Mouse (Mus musculus): ENCODE measurements at regions not wholly inside any gene's neighbourhood (a gene's known extent, or its start where the extent isn't known, plus 50 kb on each side); places are given as distances from the start of the nearest gene placed in this dataset.

GRCm38 (mm10) chr13:91274131-91274530 is 50.4 kb upstream of the Atg10 start:
- peak; percentile 49 to 56 for DNase-seq (ENCODE audit: low spot score in 2 of 2)

GRCm38 (mm10) chr13:91274615-91275014 is 50.8 kb upstream of the Atg10 start:
- DNase-seq (ENCODE audit: low spot score in 2 of 2): peak in 1 of 2 experiments; percentile 10

- no peak for DNase-seq (ENCODE audit: low spot score in 2 of 2)
These were observed 55.7 kb upstream of the Atg10 start for GRCm38 (mm10) chr13:91279487-91279886.

- no peak for DNase-seq (ENCODE audit: low spot score in 2 of 2)
These were observed 71.9 kb upstream of the Atg10 start for GRCm38 (mm10) chr13:91295552-91296170.

- no peak for DNase-seq (ENCODE audit: low spot score in 2 of 2)
These were observed 72.9 kb upstream of the Atg10 start for GRCm38 (mm10) chr13:91296521-91297160.

- DNase-seq (ENCODE audit: low spot score in 2 of 2): no peak
These were observed 78.1 kb upstream of the Atg10 start for GRCm38 (mm10) chr13:91301849-91302248.

GRCm38 (mm10) chr13:91305697-91306405 is 82.1 kb upstream of the Atg10 start:
- DNase-seq (ENCODE audit: low spot score in 2 of 2): peak in 1 of 2 experiments; percentile 13

GRCm38 (mm10) chr13:91306545-91306944 is 82.8 kb upstream of the Atg10 start:
- no peak for DNase-seq (ENCODE audit: low spot score in 2 of 2)

- DNase-seq (ENCODE audit: low spot score in 2 of 2): no peak
These were observed 89.3 kb upstream of the Atg10 start for GRCm38 (mm10) chr13:91312905-91313571.

- no peak for DNase-seq (ENCODE audit: low spot score in 2 of 2)
These were observed 98.6 kb upstream of the Atg10 start for GRCm38 (mm10) chr13:91322331-91322730.

- no peak for DNase-seq (ENCODE audit: low spot score in 2 of 2)
These were observed 103.1 kb upstream of the Atg10 start for GRCm38 (mm10) chr13:91326834-91327233.

- no peak for DNase-seq (ENCODE audit: low spot score in 2 of 2)
These were observed 110.5 kb upstream of the Atg10 start for GRCm38 (mm10) chr13:91334283-91334682.

- DNase-seq (ENCODE audit: low spot score in 2 of 2): no peak
These were observed 115.9 kb upstream of the Ssbp2 start for GRCm38 (mm10) chr13:91344139-91344538.

- DNase-seq (ENCODE audit: low spot score in 2 of 2): no peak
These were observed 111.5 kb upstream of the Ssbp2 start for GRCm38 (mm10) chr13:91348489-91349083.

GRCm38 (mm10) chr13:91352311-91352710 is 107.8 kb upstream of the Ssbp2 start:
- no peak for DNase-seq (ENCODE audit: low spot score in 2 of 2)

- no peak for DNase-seq (ENCODE audit: low spot score in 2 of 2)
These were observed 103.6 kb upstream of the Ssbp2 start for GRCm38 (mm10) chr13:91356516-91356915.

- DNase-seq (ENCODE audit: low spot score in 2 of 2): no peak
These were observed 100.0 kb upstream of the Ssbp2 start for GRCm38 (mm10) chr13:91360121-91360520.

- DNase-seq (ENCODE audit: low spot score in 2 of 2): peak; percentile 76 to 79
These were observed 94.7 kb upstream of the Ssbp2 start for GRCm38 (mm10) chr13:91365270-91365952.

- DNase-seq (ENCODE audit: low spot score in 2 of 2): no peak
These were observed 93.5 kb upstream of the Ssbp2 start for GRCm38 (mm10) chr13:91366540-91366939.

GRCm38 (mm10) chr13:91367896-91368556 is 92.1 kb upstream of the Ssbp2 start:
- no peak for DNase-seq (ENCODE audit: low spot score in 2 of 2)

- DNase-seq (ENCODE audit: low spot score in 2 of 2): no peak
These were observed 91.4 kb upstream of the Ssbp2 start for GRCm38 (mm10) chr13:91368664-91369063.
